Mouse (Mus musculus): ENCODE measurements around the gene Fer1l5. TPM values are rescaled to one million over a fixed set of nuclear protein-coding genes. Genes with fewer than 3 reads are reported as not detected.

Gene Fer1l5
- total RNA-seq, 4 experiments from 2014 or later, result 1.3 to 1.6 TPM; not detected in 2

Small RNA genes lying within 50 kb of the gene (microRNA-seq; reads per million reads assigned to microRNA genes)
- gene Mir6898, result 0.67 to 0.88 reads per million in 2 experiments

Other genes starting within 250 kb of the Fer1l5 start
- 10 to 100 TPM; 50.9 to 64.5 (median 54.8) TPM for gene Uggt1, start 127.6 kb upstream of the Fer1l5 start, total RNA-seq (2022)
- gene Neurl3, start 97.6 kb upstream of the Fer1l5 start, total RNA-seq (2022), result 10 to 100 TPM in 2 of 4 experiments, 1 to 10 TPM in 2; 7.6 to 12.1 (median 10.1) TPM
- gene Arid5a, start 64.6 kb upstream of the Fer1l5 start, total RNA-seq (2022), result 1 to 10 TPM; 4.0 to 6.3 (median 4.9) TPM
- gene Kansl3, start 3.1 kb upstream of the Fer1l5 start, total RNA-seq (2022), result 100 to 1,000 TPM in 3 of 4 experiments, 10 to 100 TPM in 1; 86.5 to 139 (median 135) TPM
- gene Lman2l, start 73.0 kb downstream of the Fer1l5 start, total RNA-seq (2022), result 10 to 100 TPM; 43.0 to 59.8 (median 46.6) TPM
- gene Cnnm4, start 99.3 kb downstream of the Fer1l5 start, total RNA-seq (2022), result 1 to 10 TPM; 4.1 to 6.2 (median 5.1) TPM
- 10 to 100 TPM; 41.4 to 45.3 (median 42.6) TPM for gene Cnnm3, start 139.6 kb downstream of the Fer1l5 start, total RNA-seq (2022)
- 10 to 100 TPM in 2 of 4 experiments, 1 to 10 TPM in 2; 6.8 to 18.1 (median 11.3) TPM for gene Ankrd23, start 164.6 kb downstream of the Fer1l5 start, total RNA-seq (2022)
- not detected for gene Gm42417, start 167.1 kb downstream of the Fer1l5 start, total RNA-seq (2022)
- 10 to 100 TPM; 15.4 to 26.8 (median 18.7) TPM for gene Ankrd39, start 175.2 kb downstream of the Fer1l5 start, total RNA-seq (2022)
- 10 to 100 TPM; 16.6 to 28.0 (median 23.4) TPM for gene Sema4c, start 186.1 kb downstream of the Fer1l5 start, total RNA-seq (2022)

Data from adrenal gland, adult 8-10 months (tissue).